Mouse (Mus musculus) small intestine, adult 2 months (tissue): Measurements from ENCODE around the gene Capg.

Experiments used
- CTCF ChIP-seq: fragments of 200-500 bp; IDR thresholded peaks from 2 replicates; pipeline ENCODE4 v1.5.1; 2012; ENCODE audit warnings: low read depth, mild to moderate bottlenecking, control low read depth, inconsistent platforms, low read length, moderate library complexity, mixed read lengths; ENCODE audit not compliant: insufficient replicate concordance, insufficient read length; ENCODE audit errors: extremely low read depth
- POLR2A ChIP-seq: fragments of 200-500 bp; IDR thresholded peaks from 2 replicates; pipeline ENCODE4 v1.6.1; 2012; ENCODE audit warnings: low read depth, mild to moderate bottlenecking, control low read depth, inconsistent platforms, low read length, moderate library complexity

DNA sequence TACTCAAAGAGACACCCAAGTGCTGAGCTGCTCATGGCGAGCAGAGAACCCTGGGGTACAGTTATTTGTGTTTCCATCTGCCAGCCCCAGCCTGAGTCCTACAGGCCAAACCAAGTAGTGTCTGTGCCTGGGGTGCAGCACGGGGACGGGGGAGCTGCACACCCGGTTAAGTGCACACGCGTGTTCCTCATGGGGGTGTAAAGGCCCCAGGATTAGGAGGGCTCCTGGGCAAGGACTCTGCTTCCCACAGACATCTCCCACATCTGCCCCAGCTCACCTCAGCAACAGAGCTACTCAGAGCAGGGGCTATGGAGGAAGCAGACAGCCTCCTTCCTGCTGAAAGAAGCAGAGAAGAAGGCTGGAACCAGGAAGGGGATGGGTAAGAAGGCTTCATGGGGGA, 28.5 kb upstream of the Capg start:
- TF ChIP-seq CTCF (no peak), POLR2A (no peak)
